Mouse (Mus musculus) lung, postnatal 0 days (tissue): ENCODE measurements around the gene Slc38a2. TPM values are rescaled to one million over a fixed set of nuclear protein-coding genes. Genes with fewer than 3 reads are reported as not detected.

Source experiments
- ATAC-seq: fragments of 200-750 bp; cut with Nextera tagmentation; 2 replicates; pipeline ENCODE4 v1.8.0; 2017; ENCODE audit warnings: moderate library complexity
- DNase-seq: peaks from one replicate; pipeline ENCODE4 v3.0.0-alpha.2; 2016; ENCODE audit warnings: low spot score
- H3K27ac ChIP-seq: fragments of 300-500 bp; sonication (generic); 2 replicates; pipeline ENCODE4 v1.5.1; 2014; ENCODE audit warnings: antibody characterized with exemption, mild to moderate bottlenecking, low read length, mixed read lengths
- H3K27me3 ChIP-seq: fragments of 300-500 bp; sonication (generic); replicated peaks from 2 replicates; pipeline ENCODE4 v1.6.1; 2014; ENCODE audit warnings: low read length, mixed read lengths; ENCODE audit not compliant: insufficient read depth
- H3K36me3 ChIP-seq: fragments of 300-500 bp; sonication (generic); 2 replicates; pipeline ENCODE4 v1.6.1; 2014; ENCODE audit warnings: low read length, mixed read lengths; ENCODE audit not compliant: insufficient read depth
- H3K4me1 ChIP-seq: fragments of 300-500 bp; sonication (generic); 2 replicates; pipeline ENCODE4 v1.6.1; 2014; ENCODE audit warnings: antibody characterized with exemption, low read depth, low read length, mixed read lengths; ENCODE audit not compliant: insufficient read depth
- H3K4me2 ChIP-seq: fragments of 300-500 bp; sonication (generic); replicated peaks from 2 replicates; pipeline ENCODE4 v1.6.1; 2014; ENCODE audit warnings: low read depth, mild to moderate bottlenecking, low read length, moderate library complexity, mixed read lengths
- H3K4me3 ChIP-seq: fragments of 300-500 bp; sonication (generic); 2 replicates; pipeline ENCODE4 v1.5.1; 2014; ENCODE audit warnings: low read depth, low read length
- H3K9ac ChIP-seq: fragments of 300-500 bp; sonication (generic); replicated peaks from 2 replicates; pipeline ENCODE4 v1.6.1; 2014; ENCODE audit warnings: low read depth, mild to moderate bottlenecking
- H3K9me3 ChIP-seq: fragments of 300-500 bp; sonication (generic); 2 replicates; pipeline ENCODE4 v1.6.1; 2016; ENCODE audit warnings: low read length, mixed read lengths
- CTCF ChIP-seq: IDR thresholded peaks from 2 replicates; pipeline ENCODE4 v1.5.1; 2016; ENCODE audit warnings: antibody characterized with exemption, mild to moderate bottlenecking
- EP300 ChIP-seq: IDR thresholded peaks from 2 replicates; pipeline ENCODE4 v1.6.1; 2016; ENCODE audit warnings: antibody characterized with exemption, mild to moderate bottlenecking, control low read depth
- WGBS: fragments of 180-500 bp; shearing (Covaris S2); extraction: QIAGEN DNeasy Blood & Tissue Kit; methylation state at CpG from one replicate; pipeline ENCODE4 v1.1.7; 2014; 5-methylcytosine and 5-hydroxymethylcytosine counted together
- polyA plus RNA-seq: library from polyadenylated mRNA; unstranded; fragments of >200 nt; fragmentation: Nextera tagmentation; extraction: Ambion mirVana; gene quantifications from 2 replicates; pipeline ENCODE4 v1.2.1, GENCODE M21; 2015

Slc38a2 gene
- polyA plus RNA-seq, 1 experiment from 2014 or later, result 66.6 TPM

DNA sequence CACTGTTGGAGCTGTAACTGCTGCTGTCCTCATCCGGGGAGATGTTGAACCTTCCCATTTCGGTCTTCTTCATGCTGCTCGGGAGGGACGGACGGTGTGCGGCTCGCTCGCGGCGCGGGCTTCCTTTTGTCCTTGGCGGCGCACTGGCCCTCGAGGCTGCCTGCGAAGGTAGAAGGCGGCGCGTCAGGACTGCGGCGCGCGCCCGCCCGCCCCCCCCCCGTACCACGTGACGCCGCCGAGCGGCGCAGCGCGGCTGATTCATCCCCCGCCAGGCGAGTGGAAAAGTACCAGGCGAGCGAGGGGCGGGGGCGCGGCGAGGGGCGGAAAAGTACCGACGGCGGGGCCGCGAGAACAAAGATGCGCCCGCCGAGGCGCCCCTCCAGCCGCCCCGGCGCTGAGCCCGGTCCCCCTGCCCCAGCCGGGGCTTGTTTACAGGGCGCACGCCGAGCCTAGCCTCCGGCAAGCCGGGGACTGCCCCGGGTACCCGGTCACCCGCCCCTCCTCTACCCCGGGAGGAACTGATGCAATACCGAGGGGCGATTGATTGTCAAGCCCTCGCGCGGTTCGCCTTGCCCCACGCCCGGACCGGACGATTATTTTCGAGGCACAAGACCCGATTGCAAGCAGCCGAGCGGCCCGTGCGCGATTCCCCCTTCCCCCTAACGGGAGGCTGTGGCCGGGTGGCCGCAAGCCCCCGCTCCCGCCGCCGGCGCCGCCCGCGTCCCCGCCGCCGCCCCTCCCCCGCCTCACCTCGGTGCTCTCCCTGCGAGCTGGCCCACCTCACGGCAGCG, 677 bp downstream of the Slc38a2 start:
- Histone ChIP-seq H3K4me3 (peak overlapping the region; percentile 94), H3K27me3 (no peaks in the 10 kb centered on the region), H3K9ac (peak overlapping the region; percentile 98), H3K4me1 (peaks cover 12% of the 10 kb centered on the region; the same call in 1 of the 2 replicates), H3K36me3 (peaks cover 17% of the 10 kb centered on the region; the same call in 1 of the 2 replicates), H3K4me2 (peak overlapping the region; percentile 82), H3K9me3 (no peaks in the 10 kb centered on the region), H3K27ac (peak overlapping the region; percentile 98)
- DNase-seq (peak; percentile 89), ATAC-seq (peak; percentile 82)
- peak; percentile 26; the same call in 1 of the 2 replicates for TF ChIP-seq CTCF
- no peak for TF ChIP-seq EP300
- under 1% methylated on average over 58 of the region's 101 CpGs for WGBS

- H3K4me1 ChIP-seq, result peaks cover 12% of the 10 kb centered on the region; the same call in 1 of the 2 replicates
- H3K27me3 ChIP-seq, result no peaks in the 10 kb centered on the region
- peak overlapping the region; percentile 94 for H3K4me3 ChIP-seq
- H3K27ac ChIP-seq, result peak overlapping the region; percentile 98
- peak overlapping the region; percentile 98 for H3K9ac ChIP-seq
- peak; percentile 28 for DNase-seq
- H3K4me2 ChIP-seq, result peak overlapping the region; percentile 82
- no peak for TF ChIP-seq CTCF
- no peak for TF ChIP-seq EP300
- WGBS, result 4% methylated on average over 19 of the region's 19 CpGs
- ATAC-seq, result no peak
- H3K9me3 ChIP-seq, result no peaks in the 10 kb centered on the region
- peaks cover 25% of the 10 kb centered on the region for H3K36me3 ChIP-seq
Observed at GRCm38 (mm10) chr15:96697901-96698657, 1.5 kb downstream of the Slc38a2 start.

GRCm38 (mm10) chr15:96696486-96697284, 2.8 kb downstream of the Slc38a2 start:
- Histone ChIP-seq H3K27ac (0 out of 2 replicates have a peak overlapping the region, but pooled peaks have one; percentile 11), H3K9ac (peak overlapping the region; percentile 24), H3K4me1 (peaks cover 12% of the 10 kb centered on the region; the same call in 1 of the 2 replicates), H3K4me2 (peak overlapping the region; percentile 82), H3K9me3 (no peaks in the 10 kb centered on the region), H3K27me3 (no peaks in the 10 kb centered on the region), H3K36me3 (peaks cover 39% of the 10 kb centered on the region), H3K4me3 (peak overlapping the region; percentile 94)
- TF ChIP-seq EP300, result no peak
- no peak for TF ChIP-seq CTCF
- DNase-seq (peak; percentile 70), ATAC-seq (no peak)
- WGBS, result 13% methylated on average over 13 of the region's 13 CpGs

- 36% methylated on average over 26 of the region's 26 CpGs for WGBS
- ATAC-seq (no peak), DNase-seq (peak; percentile 80)
- H3K4me2 ChIP-seq, result peak overlapping the region; percentile 82
- TF ChIP-seq CTCF (peak; percentile 35; the same call in 1 of the 2 replicates), EP300 (no peak)
- 0 out of 2 replicates have a peak overlapping the region, but pooled peaks have one; percentile 11 for H3K27ac ChIP-seq
- peaks cover 10% of the 10 kb centered on the region; the same call in 1 of the 2 replicates for H3K4me1 ChIP-seq
- no peaks in the 10 kb centered on the region for H3K9me3 ChIP-seq
- peak overlapping the region; percentile 94; the same call in 1 of the 2 replicates for H3K4me3 ChIP-seq
- no peaks in the 10 kb centered on the region for H3K27me3 ChIP-seq
- 0 out of 2 replicates have a peak overlapping the region, but pooled peaks have one; percentile 24 for H3K9ac ChIP-seq
- peaks cover 48% of the 10 kb centered on the region for H3K36me3 ChIP-seq
Observed at GRCm38 (mm10) chr15:96695455-96696421, 3.8 kb downstream of the Slc38a2 start.

- 85% methylated on average over 7 of the region's 7 CpGs for WGBS
- Histone ChIP-seq H3K27ac (no peak overlapping the region), H3K27me3 (no peaks in the 10 kb centered on the region), H3K9ac (no peak overlapping the region), H3K4me3 (no peak overlapping the region), H3K36me3 (peaks cover 56% of the 10 kb centered on the region), H3K9me3 (no peaks in the 10 kb centered on the region), H3K4me2 (peak overlapping the region; percentile 82; the same call in 1 of the 2 replicates), H3K4me1 (peaks cover 8% of the 10 kb centered on the region; the same call in 1 of the 2 replicates)
- DNase-seq (no peak), ATAC-seq (no peak)
- TF ChIP-seq EP300 (no peak), CTCF (no peak)
Observed at GRCm38 (mm10) chr15:96694988-96695387, 4.5 kb downstream of the Slc38a2 start.
